In genomic region chr11:79133961-79134360, GRCm38 (mm10) we compare ENCODE assay signal across 32 mouse cellular contexts. TPM values are rescaled to one million over a fixed set of nuclear protein-coding genes. Genes with fewer than 3 reads are reported as not detected.
DNase-seq lines count a peak whose midpoint lies in the region; ATAC-seq lines count a peak whose summit lies in the region.
"Had no signal": no experiment of that assay in that cellular context is flagged by ENCODE, and none has a peak within 500 bp of the region (broad histone marks: within the 10 kb centered on the region; RNA-seq: fewer than 3 reads in every experiment).

No protein-coding gene starts in this region.

- no peaks in the 10 kb centered on the region for H3K27me3 ChIP-seq in heart, embryonic 10.5 days (ENCODE audit: insufficient read depth, poor library complexity, severe bottlenecking)
- H3K27me3 ChIP-seq in heart, embryonic 16.5 days (ENCODE audit: control insufficient read depth, insufficient read depth, low read length) = no peaks in the 10 kb centered on the region
- no peaks in the 10 kb centered on the region for H3K27me3 ChIP-seq in megakaryocyte, embryonic 14.5 days (replicated peaks)
- H3K27me3 ChIP-seq: embryonic facial prominence, embryonic 12.5 days; forebrain, embryonic 15.5 days; hindbrain, embryonic 15.5 days; limb, embryonic 15.5 days; midbrain, embryonic 15.5 days; neural tube, embryonic 15.5 days had no signal

- intact Hi-C loops in heart, postnatal 10 days (cut with DNase I) = no loop called here
- intact Hi-C loops in heart, postnatal 25 days (cut with DNase I) = no loop called here

- no peak overlapping the region for H3K4me3 ChIP-seq in heart, embryonic 10.5 days
- H3K4me3 ChIP-seq in heart, embryonic 16.5 days (ENCODE audit: low read length) = no peak overlapping the region
- peak overlapping the region; percentile 79 for H3K4me3 ChIP-seq in megakaryocyte, embryonic 14.5 days (replicated peaks)
- H3K4me3 ChIP-seq: embryonic facial prominence, embryonic 12.5 days; forebrain, embryonic 10.5 days; forebrain, embryonic 15.5 days; hindbrain, embryonic 10.5 days; hindbrain, embryonic 15.5 days; limb, embryonic 10.5 days; limb, embryonic 15.5 days; midbrain, embryonic 10.5 days; midbrain, embryonic 15.5 days; neural tube, embryonic 15.5 days had no signal

- WGBS in heart, embryonic 10.5 days = 64% methylated on average over 9 of the region's 9 CpGs
- WGBS in heart, embryonic 16.5 days = 60% methylated on average over 9 of the region's 9 CpGs

- no peak overlapping the region for H3K4me2 ChIP-seq in heart, embryonic 16.5 days (ENCODE audit: low read depth, low read length)
- H3K4me2 ChIP-seq: embryonic facial prominence, embryonic 12.5 days; forebrain, embryonic 15.5 days; hindbrain, embryonic 15.5 days; limb, embryonic 15.5 days; midbrain, embryonic 15.5 days; neural tube, embryonic 15.5 days had no signal

- H3K36me3 ChIP-seq in heart, embryonic 10.5 days = 0 out of 2 replicates have a peak, but pooled peaks cover 3% of the 10 kb centered on the region
- no peaks in the 10 kb centered on the region for H3K36me3 ChIP-seq in heart, embryonic 16.5 days (ENCODE audit: control insufficient read depth, insufficient read depth)
- H3K36me3 ChIP-seq in megakaryocyte, embryonic 14.5 days (replicated peaks; ENCODE audit: low read length) = peaks cover 76% of the 10 kb centered on the region
- H3K36me3 ChIP-seq: embryonic facial prominence, embryonic 12.5 days; forebrain, embryonic 15.5 days; hindbrain, embryonic 10.5 days; hindbrain, embryonic 15.5 days; limb, embryonic 10.5 days; limb, embryonic 15.5 days; midbrain, embryonic 10.5 days; midbrain, embryonic 15.5 days; neural tube, embryonic 15.5 days had no signal

- H3K9ac ChIP-seq in heart, embryonic 16.5 days (ENCODE audit: low read length) = peak overlapping the region; percentile 5; the same call in 1 of the 2 replicates
- H3K9ac ChIP-seq: embryonic facial prominence, embryonic 12.5 days; forebrain, embryonic 15.5 days; hindbrain, embryonic 15.5 days; limb, embryonic 15.5 days; midbrain, embryonic 15.5 days; neural tube, embryonic 15.5 days had no signal

- H3K27ac ChIP-seq in heart, embryonic 10.5 days = peak overlapping the region; percentile 23; the same call in 1 of the 2 replicates
- no peak overlapping the region for H3K27ac ChIP-seq in heart, embryonic 16.5 days (ENCODE audit: low read length)
- H3K27ac ChIP-seq: embryonic facial prominence, embryonic 12.5 days; forebrain, embryonic 10.5 days; forebrain, embryonic 15.5 days; hindbrain, embryonic 10.5 days; hindbrain, embryonic 15.5 days; kidney, postnatal 0 days; limb, embryonic 10.5 days; limb, embryonic 15.5 days; macrophage; midbrain, embryonic 10.5 days; midbrain, embryonic 15.5 days; neural tube, embryonic 15.5 days; stomach, postnatal 0 days had no signal

- peaks cover 73% of the 10 kb centered on the region for H3K4me1 ChIP-seq in heart, embryonic 10.5 days
- peaks cover 58% of the 10 kb centered on the region for H3K4me1 ChIP-seq in heart, embryonic 16.5 days (ENCODE audit: control insufficient read depth, insufficient read depth, low read length)
- H3K4me1 ChIP-seq in megakaryocyte, embryonic 14.5 days = peaks cover 97% of the 10 kb centered on the region

- ATAC-seq in heart, embryonic 16.5 days (replicated peaks; ENCODE audit: extremely low read depth, insufficient read depth, low FRiP score) = no peak
- ATAC-seq in megakaryocyte, adult 5-6 weeks (ENCODE audit: poor library complexity, severe bottlenecking) = no peak
- ATAC-seq: forebrain, embryonic 15.5 days; inflammation-experienced regulatory T-cells, adult 6 months; lung, postnatal 0 days; midbrain, embryonic 15.5 days had no signal

- no peak for DNase-seq in heart, embryonic 10.5 days (ENCODE audit: low spot score)
- no peak for DNase-seq in heart, postnatal 10 days
- DNase-seq in heart, postnatal 25 days (ENCODE audit: low spot score) = no peak
- DNase-seq in retina, embryonic 14.5 days (ENCODE audit: low spot score) = no peak
- DNase-seq: adrenal gland, postnatal 14 days; cerebellum, adult 11 months; cerebellum, adult 9-10 months; cerebellum, postnatal 36 days; gastrocnemius, postnatal 25 days; kidney, adult 8-10 months; kidney, postnatal 4 days; right cerebral cortex, postnatal 25 days; thymus, adult 18-20 months; thymus, postnatal 25 days had no signal

- H3K9me3 ChIP-seq in heart, embryonic 10.5 days = no peaks in the 10 kb centered on the region
- H3K9me3 ChIP-seq in heart, embryonic 16.5 days (replicated peaks; ENCODE audit: control insufficient read depth, low read length) = no peaks in the 10 kb centered on the region
- peaks cover 4% of the 10 kb centered on the region; the same call in 1 of the 2 replicates for H3K9me3 ChIP-seq in megakaryocyte, embryonic 14.5 days
- H3K9me3 ChIP-seq: embryonic facial prominence, embryonic 12.5 days; forebrain, embryonic 15.5 days; hindbrain, embryonic 10.5 days; hindbrain, embryonic 15.5 days; limb, embryonic 10.5 days; limb, embryonic 15.5 days; midbrain, embryonic 10.5 days; midbrain, embryonic 15.5 days; neural tube, embryonic 15.5 days had no signal

RNA-seq across cellular contexts. Expression of gene Ksr1, which starts 12.2 kb away (rescaled TPM):
- 1.9 and 3.3 TPM in 2 replicates for polyA plus RNA-seq in heart, embryonic 10.5 days (2016; fragmentation: Nextera tagmentation; extraction: Ambion mirVana)
- total RNA-seq in heart, postnatal 10 days (2021) = 10 to 100 TPM; 10.4 to 11.9 TPM
- 3.3 TPM in 2 replicates for polyA plus RNA-seq in heart, embryonic 16.5 days (2015; fragmentation: Nextera tagmentation; extraction: Ambion mirVana)
- 1 to 10 TPM; 7.3 TPM for total RNA-seq in heart, postnatal 25 days (2021)
- polyA plus RNA-seq in megakaryocyte, embryonic 14.5 days (2012; ENCODE audit: insufficient read depth, low replicate concordance) = 46.5 and 208 TPM in 2 replicates
- total RNA-seq in megakaryocyte, adult 5-6 weeks (2015) = 6.4 and 6.8 TPM in 2 replicates
- total RNA-seq in megakaryocyte, adult 5-6 weeks (2017) = 5.2 and 10.8 TPM in 2 replicates
